Mouse (Mus musculus): ENCODE measurements at regions not wholly inside any gene's neighbourhood (a gene's known extent, or its start where the extent isn't known, plus 50 kb on each side); places are given as distances from the start of the nearest gene placed in this dataset.

GRCm38 (mm10) chr10:26492856-26493484, 117.2 kb upstream of the L3mbtl3 start:
- TF ChIP-seq ZC3H11A (IDR thresholded peaks at IDR 0.05; ENCODE audit: borderline replicate concordance, low read depth, low read length) = no peak
- TF ChIP-seq CHD2 (IDR thresholded peaks at IDR 0.05; ENCODE audit: low read depth, low read length) = no peak

All from ES-E14 (cell line).